Mouse (Mus musculus): ENCODE data around the gene Pf4. TPM values are rescaled to one million over a fixed set of nuclear protein-coding genes. Genes with fewer than 3 reads are reported as not detected.
"Not testable (repeated sequence)": the region's sequence is repeated elsewhere in the genome, so short reads cannot be mapped to it uniquely, and the experiment has no call there.

Gene Pf4
- polyA plus RNA-seq, 1 experiment from 2014 or later: 64.9 TPM

DNA sequence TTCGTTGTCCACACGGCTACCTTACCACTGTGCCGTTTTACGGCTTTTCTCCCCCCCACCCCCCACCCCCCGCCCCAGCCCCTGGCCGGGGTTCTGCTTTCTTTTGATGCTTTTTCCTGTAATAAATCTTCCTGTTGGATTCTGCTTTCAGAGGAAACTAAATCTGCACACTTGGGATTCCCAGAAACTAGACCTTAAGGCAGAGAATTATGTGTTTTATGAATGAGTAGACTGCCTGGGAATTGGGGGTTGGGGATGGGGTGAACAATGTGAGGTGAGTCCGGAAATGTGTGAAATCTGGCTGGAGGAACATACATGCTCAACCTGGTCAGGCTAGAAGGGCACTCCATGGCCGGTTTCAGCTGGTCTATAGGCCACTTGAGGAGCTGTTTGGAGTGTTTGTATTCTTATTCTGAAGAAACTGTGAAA lies 17.9 kb downstream of the Pf4 start:
- Histone ChIP-seq H3K4me3 (no peak overlapping the region), H3K4me1 (replicated peaks) (peaks cover 8% of the 10 kb centered on the region), H3K27me3 (no peaks in the 10 kb centered on the region), H3K36me3 (no peaks in the 10 kb centered on the region), H3K9me3 (no peaks in the 10 kb centered on the region), H3K27ac (replicated peaks) (no peak overlapping the region), H3K4me2 (no peak overlapping the region), H3K9ac (no peak overlapping the region)
- ATAC-seq (ENCODE audit: low read depth): no peak
- WGBS: 52% methylated on average over 8 of the region's 8 CpGs

GRCm38 (mm10) chr5:90794195-90794625 lies 22.0 kb downstream of the Pf4 start, which contains the start of gene Cxcl15:
Cxcl15 (plus strand) TSS chr5:90794534.
- Histone ChIP-seq H3K27ac (replicated peaks) (no peak within 1 kb of the TSS), H3K4me1 (replicated peaks) (no peaks in the 10 kb centered on the region), H3K4me2 (no peak within 1 kb of the TSS), H3K27me3 (no peaks in the 10 kb centered on the region), H3K9me3 (no peaks in the 10 kb centered on the region), H3K36me3 (no peaks in the 10 kb centered on the region), H3K9ac (no peak within 1 kb of the TSS), H3K4me3 (no peak within 1 kb of the TSS)
- WGBS: 76% methylated on average over 5 of the region's 5 CpGs
- no peak for ATAC-seq (ENCODE audit: low read depth)

- not testable (repeated sequence) for H3K9ac ChIP-seq; H3K36me3 ChIP-seq; ATAC-seq (ENCODE audit: low read depth); H3K27ac ChIP-seq (replicated peaks); H3K27me3 ChIP-seq; H3K4me3 ChIP-seq; H3K4me1 ChIP-seq (replicated peaks); H3K4me2 ChIP-seq; H3K9me3 ChIP-seq
- 89% methylated on average over 2 of the region's 2 CpGs for WGBS
Observed at GRCm38 (mm10) chr5:90795392-90795791, 23.2 kb downstream of the Pf4 start.

DNA sequence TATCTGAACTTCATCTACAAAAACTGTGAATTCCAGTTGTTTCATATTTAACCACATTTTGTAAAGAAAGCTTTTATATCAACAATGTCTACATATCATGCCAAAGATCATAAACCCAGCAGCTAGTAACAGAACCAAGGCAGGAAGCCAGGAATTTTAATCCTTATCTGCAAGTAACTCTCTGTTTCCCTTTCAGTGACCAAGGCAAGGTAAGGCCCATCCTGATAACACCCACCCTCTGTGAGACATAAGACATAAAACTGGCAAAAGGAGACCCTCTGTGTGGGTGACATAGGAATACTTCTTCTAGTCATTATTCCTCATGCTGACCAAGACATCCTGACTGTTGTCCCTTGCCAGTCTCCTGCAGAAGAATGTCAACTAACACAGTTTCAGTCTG lies 32.3 kb downstream of the Pf4 start:
- no peaks in the 10 kb centered on the region for H3K36me3 ChIP-seq
- no peaks in the 10 kb centered on the region for H3K27me3 ChIP-seq
- no peak for ATAC-seq (ENCODE audit: low read depth)
- H3K4me1 ChIP-seq (replicated peaks): no peaks in the 10 kb centered on the region
- no peak overlapping the region for H3K9ac ChIP-seq
- no peaks in the 10 kb centered on the region for H3K9me3 ChIP-seq
- H3K27ac ChIP-seq (replicated peaks): no peak overlapping the region
- no peak overlapping the region for H3K4me2 ChIP-seq
- no peak overlapping the region for H3K4me3 ChIP-seq

GRCm38 (mm10) chr5:90806050-90806449 lies 33.8 kb downstream of the Pf4 start:
- H3K9ac ChIP-seq: no peak overlapping the region
- H3K27me3 ChIP-seq: no peaks in the 10 kb centered on the region
- H3K4me3 ChIP-seq: no peak overlapping the region
- H3K4me2 ChIP-seq: no peak overlapping the region
- no peak overlapping the region for H3K27ac ChIP-seq (replicated peaks)
- ATAC-seq (ENCODE audit: low read depth): no peak
- no peaks in the 10 kb centered on the region for H3K4me1 ChIP-seq (replicated peaks)
- H3K36me3 ChIP-seq: no peaks in the 10 kb centered on the region
- H3K9me3 ChIP-seq: no peaks in the 10 kb centered on the region

GRCm38 (mm10) chr5:90807176-90807950 lies 35.1 kb downstream of the Pf4 start:
- Histone ChIP-seq H3K9ac (no peak overlapping the region), H3K9me3 (no peaks in the 10 kb centered on the region), H3K4me1 (replicated peaks) (no peaks in the 10 kb centered on the region), H3K27me3 (no peaks in the 10 kb centered on the region), H3K27ac (replicated peaks) (no peak overlapping the region), H3K36me3 (no peaks in the 10 kb centered on the region), H3K4me2 (no peak overlapping the region), H3K4me3 (no peak overlapping the region)
- no peak for ATAC-seq (ENCODE audit: low read depth)
- WGBS: 84% methylated on average over 3 of the region's 3 CpGs

- no peak overlapping the region for H3K4me3 ChIP-seq
- no peak overlapping the region for H3K9ac ChIP-seq
- H3K36me3 ChIP-seq: no peaks in the 10 kb centered on the region
- H3K4me2 ChIP-seq: no peak overlapping the region
- no peak overlapping the region for H3K27ac ChIP-seq (replicated peaks)
- no peaks in the 10 kb centered on the region for H3K4me1 ChIP-seq (replicated peaks)
- no peaks in the 10 kb centered on the region for H3K9me3 ChIP-seq
- no peaks in the 10 kb centered on the region for H3K27me3 ChIP-seq
- ATAC-seq (ENCODE audit: low read depth): no peak
Observed at GRCm38 (mm10) chr5:90819756-90820155, 47.5 kb downstream of the Pf4 start.

Small RNA genes within 50 kb of the gene (microRNA-seq; reads per million reads assigned to microRNA genes)
- not detected for gene Gm24322

Other genes with a start within 250 kb of the Pf4 start
- not detected in 2 replicates for gene 5830473C10Rik, start 211.3 kb upstream of the Pf4 start, polyA plus RNA-seq (2015; fragmentation: Nextera tagmentation; extraction: Ambion mirVana)
- gene Rassf6, start 131.8 kb upstream of the Pf4 start, polyA plus RNA-seq (2015; fragmentation: Nextera tagmentation; extraction: Ambion mirVana): 1.7 and 1.9 TPM in 2 replicates
- not detected in 2 replicates for gene Cxcl5, start 13.1 kb upstream of the Pf4 start, polyA plus RNA-seq (2015; fragmentation: Nextera tagmentation; extraction: Ambion mirVana)
- gene Ppbp, start 3.9 kb upstream of the Pf4 start, polyA plus RNA-seq (2015; fragmentation: Nextera tagmentation; extraction: Ambion mirVana): 2.9 and 3.2 TPM in 2 replicates
- gene Cxcl3, start 13.7 kb downstream of the Pf4 start, polyA plus RNA-seq (2015; fragmentation: Nextera tagmentation; extraction: Ambion mirVana): not detected in 2 replicates
- not detected in 2 replicates for gene Cxcl15, start 22.1 kb downstream of the Pf4 start, polyA plus RNA-seq (2015; fragmentation: Nextera tagmentation; extraction: Ambion mirVana)
- not detected in 2 replicates for gene Cxcl1, start 118.8 kb downstream of the Pf4 start, polyA plus RNA-seq (2015; fragmentation: Nextera tagmentation; extraction: Ambion mirVana)
- gene Cxcl2, start 131.4 kb downstream of the Pf4 start, polyA plus RNA-seq (2015; fragmentation: Nextera tagmentation; extraction: Ambion mirVana): not detected in 2 replicates
- gene Mthfd2l, start 158.7 kb downstream of the Pf4 start, polyA plus RNA-seq (2015; fragmentation: Nextera tagmentation; extraction: Ambion mirVana): 97.4 and 98.2 TPM in 2 replicates